Mouse (Mus musculus): ENCODE results near the gene Snupn. TPM values are rescaled to one million over a fixed set of nuclear protein-coding genes. Genes with fewer than 3 reads are reported as not detected.
A peak's percentile ranks its signal among the peaks of the same experiment; 100 is the strongest.

The Snupn gene
- polyA plus RNA-seq, 1 experiment = 5.2 TPM

GRCm38 (mm10) chr9:56918466-56918865, 32.2 kb upstream of the Snupn start:
- no peak overlapping the region for H3K27ac ChIP-seq (ENCODE audit: insufficient read depth, low read depth, low read length)
- no peak overlapping the region for H3K4me3 ChIP-seq (ENCODE audit: insufficient read depth, low read length)
- H3K4me1 ChIP-seq (ENCODE audit: control insufficient read depth, insufficient read depth, low read length) = peaks cover 21% of the 10 kb centered on the region
- TF ChIP-seq CTCF (IDR thresholded peaks at IDR 0.05; ENCODE audit: low read depth, low read length) (no peak), POLR2A (IDR thresholded peaks at IDR 0.05; ENCODE audit: borderline replicate concordance, low read depth, low read length) (no peak)

DNA sequence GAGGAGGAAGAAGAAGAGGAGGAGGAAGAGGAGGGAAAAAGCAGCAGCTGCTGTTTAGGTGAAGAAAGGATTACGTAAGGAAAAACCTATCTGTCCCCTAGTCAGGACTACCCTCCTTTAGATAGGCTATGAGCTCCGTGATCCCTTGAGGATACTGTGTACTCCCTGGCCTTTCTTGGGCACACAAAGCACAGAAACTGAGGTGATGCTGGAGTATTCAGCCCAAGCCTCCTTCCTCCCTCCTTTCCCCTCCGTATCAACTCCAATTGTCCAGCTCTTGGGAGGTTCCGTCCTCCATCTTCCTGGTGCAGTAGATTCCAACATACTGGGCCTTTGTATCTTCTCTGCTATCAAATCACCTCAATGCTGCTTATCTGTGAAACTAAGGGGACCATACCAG, 27.9 kb upstream of the Snupn start:
- no peak overlapping the region for H3K27ac ChIP-seq (ENCODE audit: insufficient read depth, low read depth, low read length)
- no peak for TF ChIP-seq CTCF (IDR thresholded peaks at IDR 0.05; ENCODE audit: low read depth, low read length)
- no peak for TF ChIP-seq POLR2A (IDR thresholded peaks at IDR 0.05; ENCODE audit: borderline replicate concordance, low read depth, low read length)
- peaks cover 38% of the 10 kb centered on the region for H3K4me1 ChIP-seq (ENCODE audit: control insufficient read depth, insufficient read depth, low read length)
- H3K4me3 ChIP-seq (ENCODE audit: insufficient read depth, low read length) = no peak overlapping the region

GRCm38 (mm10) chr9:56923841-56924650, 26.6 kb upstream of the Snupn start:
- Histone ChIP-seq H3K27ac (ENCODE audit: insufficient read depth, low read depth, low read length) (peak overlapping the region; percentile 60), H3K4me1 (ENCODE audit: control insufficient read depth, insufficient read depth, low read length) (peaks cover 38% of the 10 kb centered on the region), H3K4me3 (ENCODE audit: insufficient read depth, low read length) (peak overlapping the region; percentile 22)
- no peak for TF ChIP-seq CTCF (IDR thresholded peaks at IDR 0.05; ENCODE audit: low read depth, low read length)
- no peak for TF ChIP-seq POLR2A (IDR thresholded peaks at IDR 0.05; ENCODE audit: borderline replicate concordance, low read depth, low read length)

GRCm38 (mm10) chr9:56924651-56925027, 26.0 kb upstream of the Snupn start:
- peak overlapping the region; percentile 60 for H3K27ac ChIP-seq (ENCODE audit: insufficient read depth, low read depth, low read length)
- TF ChIP-seq POLR2A (IDR thresholded peaks at IDR 0.05; ENCODE audit: borderline replicate concordance, low read depth, low read length) (no peak), CTCF (IDR thresholded peaks at IDR 0.05; ENCODE audit: low read depth, low read length) (no peak)
- H3K4me1 ChIP-seq (ENCODE audit: control insufficient read depth, insufficient read depth, low read length) = peaks cover 38% of the 10 kb centered on the region
- H3K4me3 ChIP-seq (ENCODE audit: insufficient read depth, low read length) = peak overlapping the region; percentile 22

DNA sequence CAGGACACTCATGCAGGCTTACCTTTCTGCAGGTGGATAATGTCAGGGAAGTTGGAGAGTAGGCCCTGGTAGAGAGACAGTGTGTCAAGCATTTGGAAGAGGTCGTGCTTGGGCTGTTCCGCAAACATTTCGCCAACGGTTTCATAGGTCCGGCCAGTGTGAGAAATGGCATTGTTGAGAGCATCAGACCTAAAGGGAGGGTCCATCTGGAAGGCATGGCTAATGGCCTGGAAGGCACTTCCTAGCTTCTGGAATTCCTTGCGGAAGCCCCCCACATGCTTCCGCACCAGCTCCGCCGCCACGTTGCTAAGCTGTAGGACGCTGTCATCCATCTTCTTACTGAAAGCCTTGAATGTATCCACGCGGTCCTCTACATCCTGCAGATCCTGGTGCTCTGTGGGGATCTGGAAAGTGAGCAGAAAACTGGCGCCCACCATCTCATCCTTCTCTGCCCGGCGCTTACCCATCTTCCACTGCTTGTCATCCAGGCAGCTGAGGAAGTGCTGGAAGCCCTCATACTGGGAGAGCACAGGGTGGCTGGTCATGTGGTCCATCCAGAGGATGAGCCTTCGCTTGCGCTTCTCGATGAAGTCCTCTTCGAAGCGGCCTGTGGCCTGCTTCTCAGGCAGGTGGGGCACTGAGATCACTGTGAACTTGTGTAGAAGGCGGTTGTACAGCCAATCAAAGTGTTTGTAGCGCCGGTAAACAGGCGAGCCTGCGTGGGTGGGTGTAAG, 25.2 kb upstream of the Snupn start:
- 0 out of 2 replicates have a peak overlapping the region, but pooled peaks have one; percentile 21 for H3K4me3 ChIP-seq (ENCODE audit: insufficient read depth, low read length)
- no peak for TF ChIP-seq CTCF (IDR thresholded peaks at IDR 0.05; ENCODE audit: low read depth, low read length)
- TF ChIP-seq POLR2A (IDR thresholded peaks at IDR 0.05; ENCODE audit: borderline replicate concordance, low read depth, low read length) = no peak
- H3K27ac ChIP-seq (ENCODE audit: insufficient read depth, low read depth, low read length) = no peak overlapping the region
- peaks cover 38% of the 10 kb centered on the region for H3K4me1 ChIP-seq (ENCODE audit: control insufficient read depth, insufficient read depth, low read length)

DNA sequence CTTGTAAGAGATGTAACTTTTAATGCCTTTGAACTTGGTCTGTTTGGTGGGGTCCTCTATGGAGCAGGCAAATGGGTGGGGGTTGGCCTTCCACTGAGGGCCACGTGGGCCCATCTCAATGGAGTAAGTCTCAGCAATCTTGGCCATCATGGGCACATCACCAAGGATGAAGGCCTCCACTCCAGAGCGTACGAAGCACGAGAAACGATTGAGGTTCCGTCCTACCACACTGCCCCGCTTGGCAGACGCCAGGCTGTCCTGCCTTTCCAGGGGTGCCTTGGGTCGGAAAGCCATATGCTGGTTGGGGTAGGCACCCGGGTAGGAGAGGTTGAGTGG, 24.7 kb upstream of the Snupn start:
- Histone ChIP-seq H3K4me1 (ENCODE audit: control insufficient read depth, insufficient read depth, low read length) (peaks cover 38% of the 10 kb centered on the region), H3K4me3 (ENCODE audit: insufficient read depth, low read length) (no peak overlapping the region), H3K27ac (ENCODE audit: insufficient read depth, low read depth, low read length) (no peak overlapping the region)
- no peak for TF ChIP-seq CTCF (IDR thresholded peaks at IDR 0.05; ENCODE audit: low read depth, low read length)
- TF ChIP-seq POLR2A (IDR thresholded peaks at IDR 0.05; ENCODE audit: borderline replicate concordance, low read depth, low read length) = no peak

DNA sequence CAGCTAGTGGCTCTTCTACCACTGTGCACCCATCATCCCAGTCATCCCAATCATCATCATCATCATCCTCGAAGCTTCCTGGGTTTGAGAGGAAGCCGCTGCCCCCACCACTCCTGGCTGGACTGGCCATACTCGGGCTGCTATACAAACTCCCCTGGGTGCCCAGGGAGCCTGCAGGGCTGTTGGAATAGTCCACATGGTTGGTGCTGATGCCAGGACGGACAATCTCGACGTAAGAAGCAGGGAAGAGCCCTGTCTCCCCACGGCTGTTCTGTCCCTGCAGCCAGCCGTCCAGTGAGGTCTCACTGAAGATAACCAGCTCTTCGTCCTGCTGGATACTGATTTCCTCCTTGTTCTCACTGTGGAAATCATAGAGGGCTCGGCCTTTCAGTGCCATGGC, 24.3 kb upstream of the Snupn start:
- no peak overlapping the region for H3K27ac ChIP-seq (ENCODE audit: insufficient read depth, low read depth, low read length)

DNA sequence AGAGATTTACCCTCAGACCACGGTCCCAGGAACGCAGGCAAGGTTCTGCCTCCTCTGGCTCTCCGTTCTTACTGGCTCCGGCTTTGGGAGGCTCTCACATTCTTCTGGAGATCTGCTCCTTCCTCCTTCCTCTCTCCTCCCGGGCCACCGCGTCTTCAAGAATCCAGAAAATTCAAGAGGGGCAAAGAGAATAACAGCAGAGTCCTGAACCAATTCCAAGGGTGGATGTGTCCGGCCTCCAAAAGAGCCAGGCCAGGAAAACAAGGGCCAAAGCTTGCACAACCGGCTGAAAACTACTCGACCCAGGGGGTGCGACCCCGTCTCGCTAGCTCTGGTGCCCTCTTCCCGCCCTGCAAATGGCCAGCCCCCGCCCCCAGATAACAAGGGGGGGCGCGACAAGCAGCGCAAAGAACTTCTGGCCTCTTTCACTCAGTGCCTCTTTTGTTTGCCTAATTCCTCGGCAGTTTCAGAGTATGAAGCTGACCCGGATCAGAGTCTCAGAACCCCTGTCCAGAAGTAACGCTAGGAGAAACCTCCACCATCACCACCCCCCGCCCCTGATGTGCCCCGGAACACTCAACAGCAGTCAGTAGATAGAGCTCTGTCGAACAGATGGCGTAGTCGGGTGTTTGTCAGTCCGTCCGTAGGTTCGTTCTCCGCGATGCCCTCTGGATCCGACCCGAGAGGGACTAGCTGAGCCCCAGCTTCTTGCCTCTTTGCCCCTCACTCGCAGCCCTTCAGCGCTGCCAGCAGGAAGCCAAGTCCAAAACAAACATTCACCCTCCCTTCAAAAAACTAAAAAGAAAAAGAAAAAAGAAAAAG, 23.3 kb upstream of the Snupn start:
- Histone ChIP-seq H3K4me3 (ENCODE audit: insufficient read depth, low read length) (peak overlapping the region; percentile 90), H3K27ac (ENCODE audit: insufficient read depth, low read depth, low read length) (peak overlapping the region; percentile 71), H3K4me1 (ENCODE audit: control insufficient read depth, insufficient read depth, low read length) (peaks cover 38% of the 10 kb centered on the region)
- TF ChIP-seq POLR2A (IDR thresholded peaks at IDR 0.05; ENCODE audit: borderline replicate concordance, low read depth, low read length) = no peak
- TF ChIP-seq CTCF (IDR thresholded peaks at IDR 0.05; ENCODE audit: low read depth, low read length) = no peak

More for the DNA sequence above, 24.3 kb upstream of the Snupn start:
- Histone ChIP-seq H3K4me1 (ENCODE audit: control insufficient read depth, insufficient read depth, low read length) (peaks cover 38% of the 10 kb centered on the region), H3K4me3 (ENCODE audit: insufficient read depth, low read length) (no peak overlapping the region)
- TF ChIP-seq CTCF (IDR thresholded peaks at IDR 0.05; ENCODE audit: low read depth, low read length) (no peak), POLR2A (IDR thresholded peaks at IDR 0.05; ENCODE audit: borderline replicate concordance, low read depth, low read length) (no peak)

GRCm38 (mm10) chr9:56928041-56928811, 22.5 kb upstream of the Snupn start, which contains the start of gene Snx33:
Gene Snx33, minus strand, starts transcription at chr9:56928371.
- H3K4me3 ChIP-seq (ENCODE audit: insufficient read depth, low read length) = peak within 1 kb of the TSS; percentile 90
- H3K27ac ChIP-seq (ENCODE audit: insufficient read depth, low read depth, low read length) = peak within 1 kb of the TSS; percentile 71
- TF ChIP-seq CTCF (IDR thresholded peaks at IDR 0.05; ENCODE audit: low read depth, low read length) (peak; percentile 23; the same call in 1 of the 2 replicates), POLR2A (IDR thresholded peaks at IDR 0.05; ENCODE audit: borderline replicate concordance, low read depth, low read length) (no peak)
- peaks cover 30% of the 10 kb centered on the region for H3K4me1 ChIP-seq (ENCODE audit: control insufficient read depth, insufficient read depth, low read length)

Measured in bone marrow macrophage, adult 2 months (primary cell).